Mouse (Mus musculus) layer of hippocampus, adult 9-11 months (tissue): ENCODE measurements around the gene Rnase12.
"Not testable (repeated sequence)": the region's sequence is repeated elsewhere in the genome, so short reads cannot be mapped to it uniquely, and the experiment has no call there.

Experiments used
- DNase-seq: peaks from one replicate; pipeline ENCODE4 v3.0.0; 2022

The Rnase12 gene

GRCm38 (mm10) chr14:51014724-51015123, 42.7 kb downstream of the Rnase12 start:
- not testable (repeated sequence) for DNase-seq

GRCm38 (mm10) chr14:51009572-51009971, 47.9 kb downstream of the Rnase12 start:
- no peak for DNase-seq

- DNase-seq: no peak
These were observed 48.7 kb downstream of the Rnase12 start for GRCm38 (mm10) chr14:51008781-51009180.

GRCm38 (mm10) chr14:51007914-51008713, 49.3 kb downstream of the Rnase12 start:
- peak; percentile 37 for DNase-seq

GRCm38 (mm10) chr14:51007152-51007801, 50.2 kb downstream of the Rnase12 start, which contains the start of gene Rnase10:
Gene Rnase10 (plus strand): TSS chr14:51007751.
- DNase-seq: no peak
